Mouse (Mus musculus): ENCODE results near the gene Rap1gap. TPM values are rescaled to one million over a fixed set of nuclear protein-coding genes. Genes with fewer than 3 reads are reported as not detected.

Rap1gap gene
- polyA plus RNA-seq, 1 experiment from 2014 or later: 15.6 TPM

- peaks cover 13% of the 10 kb centered on the region for H3K27me3 ChIP-seq (ENCODE audit: insufficient read depth, low read length)
- no peak for ATAC-seq
- peaks cover 26% of the 10 kb centered on the region for H3K36me3 ChIP-seq (replicated peaks; ENCODE audit: insufficient read depth, low read length)
- H3K9ac ChIP-seq (replicated peaks): no peak overlapping the region
- no peak for TF ChIP-seq CTCF (IDR thresholded peaks at IDR 0.05; ENCODE audit: low read depth)
- no peak for TF ChIP-seq EP300 (IDR thresholded peaks at IDR 0.05; ENCODE audit: low read depth)
- H3K4me2 ChIP-seq (ENCODE audit: low read depth, low read length): no peak overlapping the region
- no peaks in the 10 kb centered on the region for H3K9me3 ChIP-seq (ENCODE audit: low read length)
- H3K4me3 ChIP-seq (ENCODE audit: low read depth, low read length): no peak overlapping the region
- H3K4me1 ChIP-seq (ENCODE audit: insufficient read depth): no peaks in the 10 kb centered on the region
- H3K27ac ChIP-seq (ENCODE audit: low read depth): no peak overlapping the region
- 75% methylated on average over 4 of the region's 4 CpGs for WGBS (ENCODE audit: insufficient replicate concordance)
- no peak for DNase-seq
Observed at GRCm38 (mm10) chr4:137659541-137659940, 5.0 kb upstream of the Rap1gap start.

- no peak overlapping the region for H3K4me3 ChIP-seq (ENCODE audit: low read depth, low read length)
- H3K36me3 ChIP-seq (replicated peaks; ENCODE audit: insufficient read depth, low read length): peaks cover 17% of the 10 kb centered on the region
- no peak overlapping the region for H3K27ac ChIP-seq (ENCODE audit: low read depth)
- DNase-seq: no peak
- no peak for ATAC-seq
- TF ChIP-seq CTCF (IDR thresholded peaks at IDR 0.05; ENCODE audit: low read depth): no peak
- H3K9me3 ChIP-seq (ENCODE audit: low read length): no peaks in the 10 kb centered on the region
- peaks cover 22% of the 10 kb centered on the region for H3K27me3 ChIP-seq (ENCODE audit: insufficient read depth, low read length)
- 57% methylated on average over 10 of the region's 10 CpGs for WGBS (ENCODE audit: insufficient replicate concordance)
- H3K9ac ChIP-seq (replicated peaks): no peak overlapping the region
- no peak overlapping the region for H3K4me2 ChIP-seq (ENCODE audit: low read depth, low read length)
- H3K4me1 ChIP-seq (ENCODE audit: insufficient read depth): no peaks in the 10 kb centered on the region
Observed at GRCm38 (mm10) chr4:137660364-137661077, 4.0 kb upstream of the Rap1gap start.

- Histone ChIP-seq H3K4me1 (ENCODE audit: insufficient read depth) (no peaks in the 10 kb centered on the region), H3K9ac (replicated peaks) (no peak overlapping the region), H3K9me3 (ENCODE audit: low read length) (no peaks in the 10 kb centered on the region), H3K27ac (ENCODE audit: low read depth) (no peak overlapping the region), H3K4me3 (ENCODE audit: low read depth, low read length) (no peak overlapping the region), H3K36me3 (replicated peaks; ENCODE audit: insufficient read depth, low read length) (peaks cover 14% of the 10 kb centered on the region), H3K4me2 (ENCODE audit: low read depth, low read length) (no peak overlapping the region), H3K27me3 (ENCODE audit: insufficient read depth, low read length) (peaks cover 26% of the 10 kb centered on the region)
- TF ChIP-seq CTCF (IDR thresholded peaks at IDR 0.05; ENCODE audit: low read depth) (no peak), EP300 (IDR thresholded peaks at IDR 0.05; ENCODE audit: low read depth) (no peak)
- DNase-seq (no peak), ATAC-seq (no peak)
- 64% methylated on average over 2 of the region's 2 CpGs for WGBS (ENCODE audit: insufficient replicate concordance)
Observed at GRCm38 (mm10) chr4:137661078-137661450, 3.5 kb upstream of the Rap1gap start.

- Histone ChIP-seq H3K27ac (ENCODE audit: low read depth) (no peak overlapping the region), H3K9me3 (ENCODE audit: low read length) (no peaks in the 10 kb centered on the region), H3K27me3 (ENCODE audit: insufficient read depth, low read length) (peaks cover 29% of the 10 kb centered on the region), H3K9ac (replicated peaks) (no peak overlapping the region), H3K4me3 (ENCODE audit: low read depth, low read length) (no peak overlapping the region), H3K36me3 (replicated peaks; ENCODE audit: insufficient read depth, low read length) (0 out of 2 replicates have a peak, but pooled peaks cover 9% of the 10 kb centered on the region), H3K4me1 (ENCODE audit: insufficient read depth) (no peaks in the 10 kb centered on the region), H3K4me2 (ENCODE audit: low read depth, low read length) (no peak overlapping the region)
- DNase-seq (no peak), ATAC-seq (no peak)
- 86% methylated on average over 5 of the region's 6 CpGs for WGBS (ENCODE audit: insufficient replicate concordance)
- TF ChIP-seq CTCF (IDR thresholded peaks at IDR 0.05; ENCODE audit: low read depth) (no peak), EP300 (IDR thresholded peaks at IDR 0.05; ENCODE audit: low read depth) (no peak)
Observed at GRCm38 (mm10) chr4:137661547-137661946, 3.0 kb upstream of the Rap1gap start.

GRCm38 (mm10) chr4:137663491-137663890, 1.0 kb upstream of the Rap1gap start:
- 69% methylated on average over 4 of the region's 4 CpGs for WGBS (ENCODE audit: insufficient replicate concordance)
- no peak for ATAC-seq

GRCm38 (mm10) chr4:137664980-137665675, 602 bp downstream of the Rap1gap start:
- H3K9me3 ChIP-seq (ENCODE audit: low read length): no peaks in the 10 kb centered on the region
- no peaks in the 10 kb centered on the region for H3K36me3 ChIP-seq (replicated peaks; ENCODE audit: insufficient read depth, low read length)
- TF ChIP-seq CTCF (IDR thresholded peaks at IDR 0.05; ENCODE audit: low read depth) (no peak), EP300 (IDR thresholded peaks at IDR 0.05; ENCODE audit: low read depth) (no peak)
- H3K4me3 ChIP-seq (ENCODE audit: low read depth, low read length): peak overlapping the region; percentile 55
- ATAC-seq (peak; percentile 20; the same call in 1 of the 2 replicates), DNase-seq (no peak)
- 12% methylated on average over 15 of the region's 15 CpGs for WGBS (ENCODE audit: insufficient replicate concordance)
- peak overlapping the region; percentile 59 for H3K9ac ChIP-seq (replicated peaks)
- H3K4me2 ChIP-seq (ENCODE audit: low read depth, low read length): peak overlapping the region; percentile 74
- no peaks in the 10 kb centered on the region for H3K4me1 ChIP-seq (ENCODE audit: insufficient read depth)
- no peak overlapping the region for H3K27ac ChIP-seq (ENCODE audit: low read depth)
- H3K27me3 ChIP-seq (ENCODE audit: insufficient read depth, low read length): peaks cover 33% of the 10 kb centered on the region

More at GRCm38 (mm10) chr4:137663491-137663890, 1.0 kb upstream of the Rap1gap start:
- Histone ChIP-seq H3K4me2 (ENCODE audit: low read depth, low read length) (no peak overlapping the region), H3K27ac (ENCODE audit: low read depth) (no peak overlapping the region), H3K9me3 (ENCODE audit: low read length) (no peaks in the 10 kb centered on the region), H3K4me3 (ENCODE audit: low read depth, low read length) (no peak overlapping the region), H3K9ac (replicated peaks) (no peak overlapping the region), H3K4me1 (ENCODE audit: insufficient read depth) (no peaks in the 10 kb centered on the region), H3K27me3 (ENCODE audit: insufficient read depth, low read length) (peaks cover 32% of the 10 kb centered on the region), H3K36me3 (replicated peaks; ENCODE audit: insufficient read depth, low read length) (no peaks in the 10 kb centered on the region)
- no peak for DNase-seq
- TF ChIP-seq EP300 (IDR thresholded peaks at IDR 0.05; ENCODE audit: low read depth) (no peak), CTCF (IDR thresholded peaks at IDR 0.05; ENCODE audit: low read depth) (no peak)
